Mouse (Mus musculus) c-Kit-positive CD71-negative TER-119-negative erythroid progenitor cells, embryonic 14.5 days (primary cell): ENCODE results near the gene Cd37.

ENCODE experiments used
- DNase-seq: peaks from one replicate; pipeline ENCODE4 v3.0.0-alpha.2; 2013; ENCODE audit warnings: low read depth

Gene Cd37

GRCm38 (mm10) chr7:45204380-45205143 is 34.4 kb downstream of the Cd37 start, which contains the start of gene Ccdc155:
Ccdc155 (minus strand) TSS chr7:45204892.
- DNase-seq, result peak; percentile 96

GRCm38 (mm10) chr7:45202654-45203053 is 36.3 kb downstream of the Cd37 start:
- DNase-seq, result no peak

DNA sequence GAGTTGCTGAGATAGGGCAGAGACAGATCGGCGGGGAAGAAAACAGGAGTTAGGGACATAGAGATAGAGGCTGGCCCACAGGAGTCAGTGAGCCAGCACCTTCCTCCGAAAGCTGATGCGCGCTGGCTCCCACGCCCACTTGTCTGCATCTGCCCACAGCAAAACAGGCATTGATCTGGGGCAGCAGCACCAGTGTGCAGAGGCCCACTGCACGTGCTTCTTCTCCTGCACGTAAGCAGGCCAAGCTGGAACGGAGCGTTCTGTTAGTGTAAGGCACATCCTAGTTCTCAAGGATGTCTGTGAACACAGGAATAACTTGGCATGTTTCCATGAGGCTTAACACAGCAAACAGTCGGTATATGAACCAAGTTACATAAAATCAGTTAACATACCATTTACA is 40.0 kb downstream of the Cd37 start:
- no peak for DNase-seq

DNA sequence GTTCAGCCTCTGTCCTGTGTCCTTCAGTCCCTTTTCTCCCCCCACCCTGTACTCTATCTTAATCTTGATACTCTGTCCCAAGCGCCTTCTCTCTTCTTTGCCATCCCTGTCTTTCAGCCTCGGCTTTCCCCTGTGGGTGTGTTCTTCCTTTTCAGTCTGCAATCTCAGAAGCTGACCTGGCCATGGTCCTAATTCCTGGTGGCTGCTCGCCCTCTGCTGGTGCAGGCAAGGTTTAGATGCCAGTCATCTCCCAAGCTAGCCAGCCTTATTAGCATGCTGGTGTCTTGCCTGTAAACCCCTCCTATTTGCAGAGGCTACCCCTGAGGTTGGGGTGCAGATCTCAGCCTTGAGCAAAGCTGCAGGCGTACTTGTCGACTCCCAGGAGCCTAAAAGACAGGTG is 40.5 kb downstream of the Cd37 start:
- DNase-seq, result no peak

GRCm38 (mm10) chr7:45196994-45197393 is 41.9 kb downstream of the Cd37 start:
- DNase-seq, result no peak

DNA sequence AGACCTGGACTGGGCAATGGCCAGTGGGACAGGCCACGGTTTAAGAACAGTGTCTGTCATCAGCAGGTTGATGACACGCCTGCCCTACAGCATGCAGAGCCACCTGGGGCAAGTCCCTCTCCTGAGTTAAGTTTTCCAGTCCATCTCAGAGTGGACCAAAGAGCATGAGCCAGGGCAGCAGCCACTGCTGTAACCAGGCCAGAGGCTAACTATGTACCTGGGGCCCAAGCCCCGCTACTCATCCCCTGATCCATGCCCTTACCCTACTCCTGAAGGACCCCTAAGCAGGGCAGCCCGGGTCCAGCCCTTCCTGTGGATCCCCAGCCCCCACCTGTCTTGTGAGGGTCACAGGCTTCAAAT is 42.8 kb downstream of the Cd37 start:
- DNase-seq, result no peak

GRCm38 (mm10) chr7:45195341-45196175 is 43.4 kb downstream of the Cd37 start:
- DNase-seq, result no peak

GRCm38 (mm10) chr7:45193871-45194785 is 44.8 kb downstream of the Cd37 start:
- DNase-seq, result no peak

GRCm38 (mm10) chr7:45193406-45193805 is 45.5 kb downstream of the Cd37 start:
- no peak for DNase-seq

- no peak for DNase-seq
These were observed 46.2 kb downstream of the Cd37 start for GRCm38 (mm10) chr7:45192585-45193310.

GRCm38 (mm10) chr7:45191803-45192363 is 47.0 kb downstream of the Cd37 start:
- DNase-seq, result no peak

DNA sequence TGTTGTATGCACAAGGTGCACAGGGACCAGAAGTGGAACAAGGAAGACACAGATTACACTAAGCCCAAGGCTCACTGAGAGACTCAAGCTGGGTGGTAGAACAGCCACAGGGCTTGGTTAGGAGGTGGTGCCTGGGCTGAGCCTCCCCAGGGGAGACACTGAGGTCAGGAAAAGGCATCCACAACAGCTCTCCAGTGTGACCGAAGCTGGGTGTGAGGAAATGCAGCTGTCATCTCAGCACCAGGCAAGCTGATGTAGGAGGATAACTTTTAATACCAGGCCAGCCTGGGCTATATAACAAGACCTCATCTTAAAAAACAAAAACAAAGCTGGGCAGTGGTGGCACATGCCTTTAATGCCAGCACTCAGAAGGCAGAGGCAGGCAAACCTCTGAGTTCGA is 47.8 kb downstream of the Cd37 start:
- no peak for DNase-seq

DNA sequence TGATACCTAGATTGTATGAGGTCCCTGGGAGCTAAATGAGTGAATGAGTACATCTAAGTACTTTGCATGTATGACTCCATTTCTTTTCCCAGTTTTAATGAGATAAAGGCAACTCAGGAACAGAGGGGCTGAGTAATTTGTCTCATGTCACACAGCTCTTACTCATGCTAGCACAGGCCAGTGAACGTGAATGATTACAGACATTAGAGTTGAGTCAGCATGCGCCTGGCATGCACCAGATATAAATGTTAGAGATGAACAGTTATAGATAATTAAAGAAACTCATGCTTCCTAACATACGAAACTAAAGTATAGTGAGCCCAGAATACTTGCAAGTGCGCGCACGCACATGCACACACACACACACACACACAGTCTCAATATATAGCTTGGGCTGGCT is 48.7 kb downstream of the Cd37 start:
- DNase-seq, result no peak

DNA sequence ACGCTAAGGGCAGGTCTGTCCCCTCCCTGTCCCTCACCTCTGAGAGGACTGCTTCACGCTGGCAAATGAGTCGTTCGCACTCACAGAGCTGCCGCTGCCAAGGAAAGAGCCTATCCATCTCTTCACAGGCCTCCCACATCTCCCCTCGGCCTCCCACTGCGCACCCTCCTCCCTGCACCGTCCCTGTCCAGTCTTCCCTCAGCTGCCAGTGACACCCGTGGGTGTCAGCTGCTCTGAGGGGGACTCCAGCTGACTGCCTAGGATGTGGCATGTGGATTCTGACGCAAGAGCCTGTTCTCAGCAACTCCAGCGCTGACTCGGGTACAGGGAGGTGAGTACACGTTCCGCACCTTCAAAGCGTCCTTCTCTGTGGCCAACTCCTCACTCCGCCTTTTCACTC is 49.3 kb downstream of the Cd37 start:
- no peak for DNase-seq

DNA sequence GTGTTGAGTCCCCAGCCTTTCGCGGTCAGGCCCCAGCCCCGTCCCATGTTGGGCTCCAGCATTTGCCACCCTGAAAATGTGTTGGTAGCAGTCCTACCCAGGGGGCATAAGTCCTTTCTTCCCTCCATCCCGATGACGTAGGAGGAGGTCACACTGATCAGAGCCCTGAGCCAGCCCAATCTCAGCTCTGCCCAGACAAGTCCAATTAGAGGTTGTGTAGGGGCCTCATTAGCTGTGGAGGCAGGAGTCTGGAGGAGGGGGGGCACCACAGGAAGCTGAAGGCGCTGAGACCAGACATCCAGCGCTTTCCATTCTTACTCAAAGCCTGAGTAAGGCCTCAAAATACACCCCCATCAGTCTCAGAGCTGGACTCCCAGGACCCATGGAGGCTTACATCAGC is 53.0 kb downstream of the Cd37 start:
- no peak for DNase-seq

- DNase-seq, result no peak
These were observed 55.2 kb downstream of the Cd37 start for GRCm38 (mm10) chr7:45183672-45184071.
